13 mouse cellular contexts compared by ENCODE assay signal in genomic region chr10:117888822-117889221, GRCm38 (mm10). TPM values are rescaled to one million over a fixed set of nuclear protein-coding genes. Genes with fewer than 3 reads are reported as not detected.
DNase-seq lines count a peak whose midpoint lies in the region; ATAC-seq lines count a peak whose summit lies in the region.
"Had no signal": no experiment of that assay in that cellular context is flagged by ENCODE, and none has a peak within 500 bp of the region (broad histone marks: within the 10 kb centered on the region; RNA-seq: fewer than 3 reads in every experiment).

No protein-coding gene starts in this region.

- H3K27me3 ChIP-seq in limb, embryonic 12.5 days, result no peaks in the 10 kb centered on the region
- no peaks in the 10 kb centered on the region for H3K27me3 ChIP-seq in limb, embryonic 10.5 days (ENCODE audit: low read depth, poor library complexity, severe bottlenecking)
- H3K27me3 ChIP-seq in kidney, embryonic 15.5 days, result no peaks in the 10 kb centered on the region
- H3K27me3 ChIP-seq: embryonic facial prominence, embryonic 12.5 days; forebrain, embryonic 13.5 days; lung, embryonic 15.5 days had no signal

- H3K4me2 ChIP-seq in limb, embryonic 12.5 days, result 0 out of 2 replicates have a peak overlapping the region, but pooled peaks have one; percentile 19
- peak overlapping the region; percentile 47 for H3K4me2 ChIP-seq in kidney, embryonic 15.5 days
- H3K4me2 ChIP-seq: embryonic facial prominence, embryonic 12.5 days; forebrain, embryonic 13.5 days; lung, embryonic 15.5 days had no signal

- no peak for DNase-seq in limb, embryonic 10.5 days (ENCODE audit: low spot score)
- peak; percentile 39 for DNase-seq in naive thymus-derived CD4-positive, alpha-beta T cell, adult 2 months (ENCODE audit: low read depth)
- DNase-seq in embryo, embryonic 9.5 days (ENCODE audit: extremely low spot score), result no peak
- DNase-seq in yolk sac, embryonic 10.5 days (ENCODE audit: low spot score), result no peak
- DNase-seq: adrenal gland, postnatal 36 days; cerebellum, adult 11-12 months had no signal

- H3K4me1 ChIP-seq in limb, embryonic 12.5 days (replicated peaks), result 0 out of 2 replicates have a peak, but pooled peaks cover 5% of the 10 kb centered on the region
- H3K4me1 ChIP-seq in limb, embryonic 10.5 days, result peaks cover 11% of the 10 kb centered on the region
- peaks cover 5% of the 10 kb centered on the region; the same call in 1 of the 2 replicates for H3K4me1 ChIP-seq in kidney, embryonic 15.5 days
- H3K4me1 ChIP-seq: embryonic facial prominence, embryonic 12.5 days; forebrain, embryonic 13.5 days had no signal

- ATAC-seq in limb, embryonic 12.5 days (ENCODE audit: insufficient number of reproducible peaks, insufficient read depth, low FRiP score, low TSS enrichment, low read depth), result no peak
- ATAC-seq in common myeloid progenitor, adult 5-6 weeks (replicated peaks; ENCODE audit: low read depth, poor library complexity, severe bottlenecking), result peak; percentile 51; the same call in 1 of the 2 replicates
- no peak for ATAC-seq in kidney, embryonic 15.5 days (replicated peaks; ENCODE audit: low FRiP score)
- ATAC-seq: forebrain, embryonic 13.5 days had no signal

- no peaks in the 10 kb centered on the region for H3K36me3 ChIP-seq in limb, embryonic 12.5 days
- no peaks in the 10 kb centered on the region for H3K36me3 ChIP-seq in limb, embryonic 10.5 days
- no peaks in the 10 kb centered on the region for H3K36me3 ChIP-seq in kidney, embryonic 15.5 days
- H3K36me3 ChIP-seq: embryonic facial prominence, embryonic 12.5 days; lung, embryonic 15.5 days; midbrain, embryonic 10.5 days had no signal

- 61% methylated on average over 15 of the region's 15 CpGs for WGBS in limb, embryonic 12.5 days
- WGBS in limb, embryonic 10.5 days, result 78% methylated on average over 15 of the region's 15 CpGs
- 35% methylated on average over 15 of the region's 15 CpGs for WGBS in kidney, embryonic 15.5 days

- no peak overlapping the region for H3K27ac ChIP-seq in limb, embryonic 12.5 days
- no peak overlapping the region for H3K27ac ChIP-seq in limb, embryonic 10.5 days
- H3K27ac ChIP-seq in kidney, embryonic 15.5 days, result no peak overlapping the region
- H3K27ac ChIP-seq: embryonic facial prominence, embryonic 12.5 days; forebrain, embryonic 13.5 days; lung, embryonic 15.5 days; midbrain, embryonic 10.5 days had no signal

- H3K4me3 ChIP-seq in limb, embryonic 12.5 days (replicated peaks), result no peak overlapping the region
- H3K4me3 ChIP-seq in limb, embryonic 10.5 days, result no peak overlapping the region
- 0 out of 2 replicates have a peak overlapping the region, but pooled peaks have one; percentile 7 for H3K4me3 ChIP-seq in kidney, embryonic 15.5 days (replicated peaks)
- H3K4me3 ChIP-seq: embryonic facial prominence, embryonic 12.5 days; forebrain, embryonic 13.5 days; lung, embryonic 15.5 days; midbrain, embryonic 10.5 days had no signal

- H3K9ac ChIP-seq in limb, embryonic 12.5 days (replicated peaks), result no peak overlapping the region
- no peak overlapping the region for H3K9ac ChIP-seq in kidney, embryonic 15.5 days
- H3K9ac ChIP-seq: embryonic facial prominence, embryonic 12.5 days; forebrain, embryonic 13.5 days; lung, embryonic 15.5 days had no signal

- no peaks in the 10 kb centered on the region for H3K9me3 ChIP-seq in limb, embryonic 12.5 days
- H3K9me3 ChIP-seq in limb, embryonic 10.5 days (replicated peaks), result no peaks in the 10 kb centered on the region
- H3K9me3 ChIP-seq in kidney, embryonic 15.5 days (replicated peaks), result no peaks in the 10 kb centered on the region
- H3K9me3 ChIP-seq: embryonic facial prominence, embryonic 12.5 days; forebrain, embryonic 13.5 days; lung, embryonic 15.5 days; midbrain, embryonic 10.5 days had no signal

RNA-seq across cellular contexts. Expression of gene Rap1b, which starts 43.0 kb away (rescaled TPM):
- 146 and 154 TPM in 2 replicates for polyA plus RNA-seq in limb, embryonic 12.5 days (2016; fragmentation: Nextera tagmentation; extraction: Ambion mirVana)
- polyA plus RNA-seq in limb, embryonic 10.5 days (2016; fragmentation: Nextera tagmentation; extraction: Ambion mirVana), result 138 and 146 TPM in 2 replicates
- 152 and 155 TPM in 2 replicates for total RNA-seq in common myeloid progenitor, adult 5-6 weeks (2017)
- polyA plus RNA-seq in kidney, embryonic 15.5 days (2015; fragmentation: Nextera tagmentation; extraction: Ambion mirVana), result 161 and 167 TPM in 2 replicates
